Mouse (Mus musculus) naive thymus-derived CD4-positive, alpha-beta T cell, adult 2 months (primary cell): ENCODE measurements around the gene Wapl.

Source experiments
- DNase-seq: peaks from one replicate; pipeline ENCODE4 v3.0.0-alpha.2; 2011; ENCODE audit warnings: low read depth

Wapl gene

DNA sequence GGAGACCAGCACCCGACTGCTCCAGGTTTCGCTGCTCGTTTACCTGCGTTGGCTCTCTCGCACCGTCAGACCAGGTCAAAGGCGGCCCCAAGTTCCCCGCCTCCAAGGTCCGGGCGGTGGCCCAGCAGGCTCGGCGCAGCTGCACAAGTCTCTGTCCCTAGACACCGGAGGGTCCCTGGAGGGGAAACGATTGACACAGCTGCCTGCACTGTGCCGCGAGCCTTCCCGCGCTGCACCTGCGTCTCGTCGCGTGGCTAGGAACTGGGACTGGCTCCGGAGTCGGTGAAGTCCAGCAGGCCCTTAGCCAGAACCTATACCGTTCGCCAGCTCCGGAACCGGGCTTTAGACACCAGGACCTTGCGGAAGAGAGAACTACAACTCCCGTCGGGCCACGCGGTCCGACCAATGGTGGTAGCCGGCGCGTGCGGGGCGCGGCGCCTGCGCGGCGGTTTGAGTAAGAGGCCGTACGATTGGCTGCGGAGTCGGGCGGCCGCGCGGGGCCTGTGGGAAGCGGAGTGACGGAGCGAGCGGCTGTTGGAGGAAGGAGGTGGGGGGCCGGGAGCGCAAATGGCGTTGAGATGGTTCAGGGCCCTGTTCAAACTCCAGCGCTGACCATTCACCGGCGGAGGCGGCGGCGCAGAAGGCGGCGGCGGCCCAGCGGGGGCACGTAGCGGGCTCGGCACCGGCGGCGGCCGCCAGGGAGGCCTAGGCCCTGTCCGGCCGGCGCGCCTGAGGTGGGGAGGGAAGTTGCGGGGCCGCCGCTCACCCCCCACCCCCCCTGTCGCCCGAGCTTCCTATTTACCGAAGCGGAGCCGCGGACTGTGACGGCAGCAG, at the start of gene Wapl:
Wapl (plus strand) TSS at position 534 of the 834 bp plus-strand sequence.
- DNase-seq: peak; percentile 96

DNA sequence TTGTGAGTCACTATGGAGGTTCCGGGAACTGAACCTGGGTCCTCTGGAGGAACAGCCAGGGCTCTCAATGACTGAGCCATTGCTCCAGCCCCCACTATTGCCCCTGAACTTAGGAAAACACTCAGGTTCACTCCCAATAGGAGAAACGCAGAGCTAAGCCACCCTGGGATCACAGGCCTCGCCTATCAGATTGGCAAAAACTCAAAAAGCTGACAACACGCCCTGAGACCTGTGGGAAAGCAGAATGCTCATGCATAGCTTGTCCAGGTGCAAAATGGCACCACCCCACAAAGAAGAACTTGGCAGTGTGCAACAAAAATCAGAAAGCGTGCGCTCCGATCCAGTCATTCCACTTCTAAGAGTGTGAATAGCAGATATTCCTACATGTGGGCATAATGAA, 46.9 kb upstream of the Wapl start:
- DNase-seq: no peak

DNA sequence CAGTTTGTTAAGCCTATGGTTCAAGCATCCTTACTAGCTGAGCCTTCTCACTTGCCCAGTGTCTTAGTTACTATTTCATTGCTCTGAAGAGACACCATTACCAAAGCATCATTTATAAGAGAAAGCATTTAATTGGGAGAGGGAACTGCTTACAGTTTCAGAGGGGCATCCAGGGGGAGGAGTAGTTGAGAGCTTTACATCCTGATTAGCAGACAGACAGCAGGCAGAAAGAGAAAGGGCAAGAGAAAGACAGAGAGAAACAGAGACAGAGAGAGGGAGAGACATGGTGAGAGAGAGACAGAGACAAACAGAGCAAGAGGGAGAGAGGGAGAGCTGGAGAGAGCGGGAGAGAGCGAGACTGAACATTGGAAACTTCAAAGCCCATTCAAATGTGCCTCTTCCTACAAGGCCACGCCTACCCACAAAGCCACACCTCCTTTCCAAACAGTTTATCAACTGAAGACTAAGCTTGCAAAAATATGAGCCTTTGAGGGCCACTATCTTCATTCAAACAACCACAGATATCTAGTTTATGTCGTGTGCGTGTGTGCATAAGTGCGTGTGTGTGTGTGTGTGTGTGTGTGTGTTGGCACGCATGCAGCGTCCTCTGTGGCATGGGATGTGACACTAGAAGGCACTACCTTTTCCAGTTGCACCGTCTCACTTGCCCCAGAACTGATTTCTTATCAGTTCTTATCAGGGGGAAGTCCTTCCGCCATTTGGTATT, 40.8 kb upstream of the Wapl start:
- DNase-seq: peak; percentile 15

DNA sequence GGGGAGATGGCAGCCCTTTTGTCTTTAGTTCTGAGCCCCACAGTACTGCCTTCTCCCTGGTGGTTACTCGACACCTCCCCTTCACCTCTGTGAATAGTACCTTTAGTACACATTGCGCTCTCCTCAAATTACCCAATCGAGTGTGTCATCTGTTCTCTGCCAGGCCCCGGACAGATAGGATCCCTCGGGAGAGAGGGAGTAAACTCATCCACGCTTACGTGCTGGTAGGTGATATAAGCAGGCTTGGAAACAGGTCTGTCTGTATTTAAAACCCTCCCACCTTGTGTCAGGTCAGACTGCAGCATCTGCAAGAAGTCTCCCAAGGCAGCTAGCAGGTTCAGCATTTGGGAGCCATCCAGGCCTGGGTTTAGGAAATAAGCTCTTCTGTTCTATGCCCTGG, 38.5 kb upstream of the Wapl start:
- DNase-seq: no peak

DNA sequence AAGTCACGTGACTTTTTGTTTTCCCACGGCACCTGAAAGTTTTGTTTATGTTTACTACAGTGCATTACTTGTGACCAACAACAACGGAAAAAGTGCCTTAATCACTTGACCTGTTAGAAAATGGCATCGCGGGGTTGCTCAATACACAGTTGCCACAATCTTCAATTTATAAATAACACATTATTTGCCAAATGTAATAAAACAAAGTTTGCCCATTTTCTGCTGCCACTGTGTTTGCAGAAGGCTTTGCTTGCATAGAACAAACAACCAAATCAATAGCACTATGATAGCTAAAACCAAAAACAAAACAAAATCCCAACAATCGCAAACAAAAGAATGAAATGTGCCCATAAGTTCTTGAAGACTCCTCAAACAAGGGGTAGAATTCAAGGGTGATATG, 38.0 kb upstream of the Wapl start:
- no peak for DNase-seq

DNA sequence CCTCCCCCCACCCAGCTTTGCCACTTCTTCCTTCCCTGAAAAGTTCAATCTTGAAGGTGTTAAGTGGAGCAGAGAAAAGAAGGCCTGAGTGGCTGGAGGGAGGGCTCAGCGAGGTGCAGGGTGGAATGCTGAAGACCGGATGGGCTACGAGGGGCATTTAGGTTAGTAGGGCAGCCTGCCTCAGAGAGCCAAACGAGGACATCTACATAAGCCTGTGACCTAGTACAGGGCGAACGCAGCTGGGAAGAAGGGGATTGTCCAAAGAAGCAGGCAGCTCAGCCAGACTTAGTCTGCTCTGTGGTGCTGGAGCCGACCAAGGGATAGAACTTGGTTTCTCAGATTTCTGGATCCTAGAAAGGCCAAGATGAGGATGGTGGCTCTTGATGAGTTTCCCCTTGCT, 29.6 kb upstream of the Wapl start:
- DNase-seq: no peak

DNA sequence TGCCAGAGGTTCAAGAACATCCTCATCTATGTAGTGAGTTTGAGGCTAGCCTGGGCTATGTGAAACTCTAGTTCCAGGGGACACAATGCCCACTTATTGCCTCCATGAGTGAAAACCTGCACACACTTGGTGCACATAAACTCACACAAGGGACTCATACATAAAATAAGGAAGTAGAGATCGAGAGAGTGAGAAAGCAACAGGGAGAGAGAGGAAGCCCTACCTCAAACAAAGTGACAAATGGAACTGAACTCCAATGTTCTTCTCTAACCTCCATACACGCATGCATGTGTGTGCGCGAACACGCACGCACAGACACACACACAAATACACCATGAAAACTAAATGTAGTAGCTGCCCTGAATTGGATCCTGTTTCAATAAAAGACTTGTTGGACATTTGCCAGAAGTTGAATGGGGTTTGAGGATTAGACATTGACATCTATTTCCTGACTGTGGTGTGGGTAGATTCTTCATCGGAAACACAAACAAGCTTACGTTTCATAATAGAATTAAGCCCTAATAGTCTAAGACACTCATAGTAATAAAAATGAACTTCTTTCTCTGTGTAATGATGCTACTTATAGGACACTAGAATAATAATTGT, 25.8 kb upstream of the Wapl start:
- DNase-seq: no peak

DNA sequence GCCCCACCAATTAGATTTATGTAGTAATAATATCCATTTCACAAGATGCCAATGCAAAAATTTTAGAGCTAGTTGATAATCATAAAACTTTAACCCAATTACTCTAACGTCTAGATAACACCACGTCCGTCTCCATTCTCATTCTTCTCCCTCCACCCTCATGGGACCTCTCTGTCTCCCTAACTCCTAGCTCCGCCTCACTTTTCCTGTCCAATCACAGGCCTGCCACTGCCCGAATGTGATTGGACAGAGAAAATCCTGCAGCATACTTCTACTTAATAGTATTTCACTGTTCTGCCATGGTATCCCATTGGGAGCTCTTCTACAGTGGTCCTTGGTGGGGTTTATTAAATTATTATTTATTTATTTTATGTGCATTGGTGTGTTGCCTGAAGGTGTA, 16.6 kb upstream of the Wapl start:
- DNase-seq: no peak

DNA sequence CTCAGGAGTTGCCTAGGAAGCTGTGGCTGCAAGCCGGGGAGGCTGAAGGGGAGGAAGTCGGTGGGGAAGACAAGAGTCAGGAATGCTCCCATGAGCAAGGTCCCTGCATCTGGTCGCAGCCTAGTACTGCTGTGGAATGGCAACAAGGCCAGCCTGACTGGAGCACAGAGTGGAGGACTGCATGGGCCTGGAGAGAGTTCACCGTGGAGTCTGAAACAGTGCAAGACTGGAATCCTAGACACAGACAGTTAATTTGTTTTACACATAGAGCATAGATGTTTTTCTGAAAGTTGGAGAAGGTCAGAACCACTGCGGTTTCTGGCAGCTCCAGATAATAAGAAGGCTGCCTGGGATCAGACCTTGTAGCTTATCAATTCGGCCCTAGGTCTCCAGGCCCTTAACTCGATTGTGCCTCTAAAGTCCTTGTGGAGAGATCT, 13.4 kb upstream of the Wapl start:
- DNase-seq: no peak

DNA sequence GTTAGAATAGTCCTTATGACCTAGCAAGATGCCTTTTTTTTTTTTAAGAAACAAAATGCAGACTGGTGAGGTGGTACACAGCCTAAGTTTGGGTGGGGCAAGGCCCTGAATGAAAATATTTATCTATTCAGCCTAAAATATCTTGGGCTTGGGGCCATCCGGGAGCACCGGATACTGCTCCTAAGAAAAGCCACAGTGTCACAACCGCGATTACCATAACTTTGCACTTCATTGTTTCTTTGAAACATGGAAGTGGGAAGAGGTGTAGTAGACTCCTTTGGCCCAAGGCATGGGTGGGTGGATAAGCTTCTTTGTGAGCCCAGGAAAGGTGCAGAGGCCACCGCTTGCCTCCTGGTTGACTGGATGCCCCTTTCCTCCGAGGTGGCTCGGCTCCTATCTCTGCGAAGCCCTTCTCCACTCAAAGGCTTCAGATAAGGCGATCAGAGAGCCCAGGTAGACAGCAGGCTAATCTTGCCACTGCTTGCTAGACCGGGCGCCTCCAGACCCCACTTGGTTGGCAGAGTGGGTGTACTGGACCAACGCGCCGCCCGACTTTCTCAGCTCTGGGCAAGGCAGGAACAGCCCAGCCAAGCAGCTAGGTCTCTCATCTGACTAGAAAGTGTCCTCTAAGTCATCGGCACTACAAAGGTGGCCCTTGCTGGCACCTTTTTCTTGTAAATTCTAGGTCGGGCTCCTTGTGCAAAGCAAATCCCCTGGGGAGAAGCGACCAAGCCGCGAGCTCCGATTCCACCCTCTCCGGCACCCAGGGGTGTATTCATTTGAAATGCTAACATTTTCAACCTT, 12.7 kb upstream of the Wapl start:
- DNase-seq: no peak

DNA sequence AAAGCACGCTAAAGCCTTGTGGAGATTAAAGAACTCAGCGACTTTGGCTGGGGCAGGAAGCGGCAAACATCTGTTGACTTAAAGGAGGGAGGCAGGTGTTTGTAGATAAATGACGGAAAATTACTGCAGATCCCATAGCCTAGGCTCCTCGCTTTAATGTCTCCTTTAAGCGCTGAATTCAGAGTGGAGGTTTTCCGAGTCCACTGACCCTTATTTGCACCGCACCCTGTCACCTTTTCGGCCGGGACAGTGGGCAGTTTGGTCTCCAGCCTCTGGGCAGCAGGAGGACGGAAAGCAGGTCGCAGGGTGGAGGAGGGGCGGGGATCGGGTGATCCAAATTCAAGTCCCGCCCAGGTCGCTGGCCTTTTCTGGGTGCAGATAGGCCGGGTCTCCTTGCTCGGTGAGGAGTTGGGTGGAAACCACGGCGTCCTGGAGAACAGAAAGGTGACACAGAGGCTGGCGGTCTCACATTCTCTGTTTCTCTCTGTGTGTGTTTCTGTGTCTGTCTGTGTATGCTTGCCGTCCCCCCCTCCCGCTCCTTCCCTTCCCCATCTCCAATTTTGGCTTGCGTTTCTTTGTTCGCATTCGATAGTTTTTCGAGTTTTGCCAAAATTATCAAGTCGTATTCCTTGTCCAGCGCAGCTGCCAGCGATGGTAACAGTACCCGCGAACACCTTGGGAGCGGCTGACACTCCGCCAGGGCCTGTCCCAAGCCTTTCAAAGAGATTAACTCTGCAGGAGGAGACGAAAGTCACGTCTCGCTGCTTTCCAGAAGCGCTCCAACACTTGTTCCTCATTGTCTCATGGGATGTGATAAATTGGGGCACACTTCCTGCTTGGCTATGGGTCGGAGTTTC, 11.9 kb upstream of the Wapl start:
- DNase-seq: peak; percentile 77

DNA sequence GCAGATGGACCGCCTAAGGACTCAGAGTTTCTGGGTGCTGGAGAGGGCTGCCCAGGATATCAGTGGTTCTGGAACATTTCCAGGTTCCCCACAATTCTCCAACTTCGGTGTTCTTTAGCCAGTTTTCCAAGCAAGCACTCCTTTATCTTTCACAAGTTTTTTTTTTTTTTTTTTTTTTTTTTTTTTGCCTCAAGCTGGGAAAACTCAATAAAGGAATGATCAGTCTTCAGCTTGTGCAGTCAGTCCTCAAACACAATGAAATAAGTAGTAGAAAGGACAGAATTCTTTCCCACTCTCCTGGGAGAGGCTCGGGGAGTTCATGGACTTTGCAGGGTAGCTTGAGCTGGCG, 11.3 kb upstream of the Wapl start:
- DNase-seq: no peak

DNA sequence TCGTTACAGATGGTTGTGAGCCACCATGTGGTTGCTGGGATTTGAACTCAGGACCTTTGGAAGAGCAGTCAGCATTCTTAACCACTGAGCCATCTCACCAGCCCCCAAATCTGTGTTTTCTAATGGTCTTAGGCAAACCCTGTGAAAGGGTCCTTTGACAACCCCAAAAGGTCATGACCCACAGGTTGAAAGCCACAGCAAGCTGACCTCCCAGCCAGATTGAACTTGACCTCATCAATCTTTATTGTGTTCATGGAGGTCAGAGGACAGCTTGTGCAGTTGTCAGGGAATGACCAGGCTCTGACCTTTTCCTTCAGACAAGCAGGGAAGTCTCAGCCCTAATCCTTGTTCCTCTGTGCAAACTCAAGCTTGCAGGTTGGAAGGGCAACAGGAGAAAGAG, 10.3 kb upstream of the Wapl start:
- DNase-seq: no peak

DNA sequence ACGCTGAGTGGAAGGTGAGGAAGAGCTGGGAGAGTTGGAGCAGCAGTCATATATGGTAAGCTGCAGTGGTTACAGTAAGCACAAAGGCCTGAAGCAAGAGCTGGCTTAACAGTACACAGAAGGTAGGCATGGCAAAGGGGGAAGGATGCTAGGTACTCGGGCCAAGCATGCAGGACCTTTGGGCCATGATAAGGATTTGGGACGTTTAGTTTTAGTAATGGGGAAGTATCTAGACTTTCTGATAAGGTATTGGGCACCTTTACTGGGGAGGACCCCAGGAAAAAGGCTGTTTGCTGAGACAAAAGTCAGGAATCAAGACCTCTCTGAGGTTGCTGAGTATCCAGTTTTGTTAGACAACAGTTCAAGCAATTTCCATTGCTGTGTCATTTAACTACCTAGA, 4.6 kb upstream of the Wapl start:
- no peak for DNase-seq

DNA sequence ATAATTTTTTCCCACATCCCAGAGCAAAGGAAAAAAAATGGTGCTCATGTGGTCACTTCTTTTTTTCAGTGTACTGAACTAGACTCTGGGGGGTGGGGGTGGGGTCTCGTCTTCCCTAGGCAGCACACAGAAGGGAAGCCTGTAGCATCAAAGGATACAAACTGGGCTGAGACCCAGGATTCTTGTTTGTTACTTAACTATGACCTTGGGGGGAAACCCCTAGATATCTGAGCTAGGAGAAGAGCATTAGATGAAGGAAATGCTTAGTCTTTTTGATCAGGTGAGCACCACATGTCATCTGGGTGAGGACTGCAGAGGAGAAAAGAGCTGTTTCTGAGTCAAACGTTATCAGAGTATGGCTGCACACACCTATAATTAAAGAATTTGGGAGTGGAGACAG, 3.5 kb upstream of the Wapl start:
- peak; percentile 60 for DNase-seq

DNA sequence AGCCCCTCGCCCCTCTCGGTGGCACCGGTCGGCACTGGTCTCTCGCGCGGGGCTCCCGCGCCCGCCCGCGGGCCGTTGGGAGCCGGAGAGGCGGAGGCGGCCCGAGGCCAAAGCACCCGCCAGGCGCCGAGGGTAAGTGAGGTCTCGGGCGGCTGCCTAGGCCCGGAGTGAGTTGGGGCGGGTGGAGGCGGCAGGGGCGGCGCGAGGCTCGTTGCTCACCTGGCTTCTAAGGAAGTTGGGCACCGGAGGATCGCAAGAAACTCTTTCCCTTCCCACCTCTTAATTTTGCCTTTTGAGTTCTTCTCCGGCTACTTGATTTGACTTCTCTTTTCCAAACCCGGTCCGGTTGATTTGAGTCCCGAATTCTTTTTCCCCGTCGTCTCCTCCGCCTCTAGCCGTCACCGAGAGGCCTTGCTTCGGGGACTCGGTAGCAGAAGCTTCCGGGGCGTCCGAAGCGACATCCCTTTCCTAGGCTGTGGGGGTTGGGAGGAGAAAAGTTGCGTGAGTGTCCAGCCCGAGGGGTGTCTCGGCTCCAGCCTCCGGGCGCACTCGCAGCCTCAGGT, 582 bp downstream of the Wapl start:
- DNase-seq: no peak

DNA sequence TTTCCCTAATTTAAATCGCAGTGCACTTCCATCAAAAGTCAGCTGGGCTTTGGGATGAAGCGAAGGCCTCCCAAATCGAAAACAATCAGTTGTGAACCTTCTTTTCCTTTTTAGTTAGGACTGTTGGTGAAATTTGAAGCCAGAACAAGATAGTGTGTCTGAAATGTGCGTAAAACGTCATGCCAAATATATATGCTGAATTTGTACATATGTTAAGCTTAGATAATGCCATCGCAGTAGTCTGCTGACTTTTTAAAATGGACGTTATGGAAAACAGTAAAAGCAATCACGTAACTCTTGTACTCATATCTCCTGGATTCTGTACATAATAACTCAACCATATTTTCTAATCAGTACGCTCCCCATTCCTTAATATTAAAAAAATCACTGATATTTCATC, 1.2 kb downstream of the Wapl start:
- DNase-seq: no peak

DNA sequence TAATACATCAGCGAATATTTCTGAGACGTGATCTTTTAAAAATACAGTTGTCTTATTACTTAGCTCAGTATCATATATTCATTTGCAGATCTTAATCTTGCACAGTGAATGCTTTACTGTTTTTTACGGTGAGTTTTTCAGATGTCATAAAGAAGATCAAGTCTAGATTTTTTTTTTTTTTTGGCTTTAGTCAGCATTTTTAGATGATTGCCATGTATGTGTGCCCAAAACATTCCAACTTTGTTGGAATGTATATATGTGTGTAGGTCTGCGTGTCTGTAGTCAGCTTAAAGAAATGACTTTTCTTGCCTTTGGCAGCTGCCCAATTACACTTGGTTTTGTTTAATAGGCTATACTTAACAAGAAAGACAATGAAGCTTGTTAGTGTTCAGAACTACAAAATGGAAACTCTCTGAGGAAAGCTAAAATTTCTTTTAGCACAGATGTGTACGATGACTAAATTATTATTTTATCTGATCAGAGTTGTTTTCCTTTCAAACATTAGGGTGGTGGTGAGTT, 1.7 kb downstream of the Wapl start:
- no peak for DNase-seq

DNA sequence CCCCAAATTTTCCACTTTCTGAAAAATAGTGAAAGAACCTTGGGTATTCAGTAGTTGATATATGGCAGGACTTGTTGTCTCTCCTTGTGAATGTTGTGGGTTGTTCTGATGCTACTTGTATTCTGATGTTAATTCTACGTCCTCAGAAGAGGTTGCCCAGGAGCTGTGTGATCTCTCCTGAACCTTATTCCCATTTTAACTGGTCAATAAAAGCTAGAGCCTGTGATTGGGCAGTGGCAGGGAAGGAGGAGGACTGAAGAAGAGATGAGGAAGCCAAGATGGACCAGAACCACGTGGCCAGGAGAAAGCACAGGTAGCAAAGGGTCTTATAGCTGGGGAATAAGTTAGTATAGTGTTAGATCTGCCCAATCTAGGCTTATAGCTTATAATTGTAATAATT, 7.1 kb downstream of the Wapl start:
- no peak for DNase-seq

DNA sequence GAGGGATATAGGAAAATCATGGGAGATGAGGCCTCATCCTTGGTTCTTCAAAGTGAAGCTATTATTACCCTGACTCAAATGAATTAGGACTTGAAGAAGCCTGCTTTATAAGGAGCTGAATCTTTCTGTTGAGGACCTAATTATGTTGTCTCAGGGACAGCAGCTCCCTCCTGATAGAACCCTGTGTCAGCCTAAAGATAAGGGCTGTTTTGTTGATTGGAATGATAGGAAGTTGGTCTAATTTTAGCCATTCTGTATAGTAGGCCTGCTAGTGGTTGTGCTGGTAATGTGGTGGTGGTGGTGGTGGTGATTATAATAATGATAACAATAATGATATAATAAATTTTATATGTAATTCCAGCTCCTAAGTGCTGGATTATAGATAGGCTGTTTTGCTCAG, 11.3 kb downstream of the Wapl start:
- no peak for DNase-seq

DNA sequence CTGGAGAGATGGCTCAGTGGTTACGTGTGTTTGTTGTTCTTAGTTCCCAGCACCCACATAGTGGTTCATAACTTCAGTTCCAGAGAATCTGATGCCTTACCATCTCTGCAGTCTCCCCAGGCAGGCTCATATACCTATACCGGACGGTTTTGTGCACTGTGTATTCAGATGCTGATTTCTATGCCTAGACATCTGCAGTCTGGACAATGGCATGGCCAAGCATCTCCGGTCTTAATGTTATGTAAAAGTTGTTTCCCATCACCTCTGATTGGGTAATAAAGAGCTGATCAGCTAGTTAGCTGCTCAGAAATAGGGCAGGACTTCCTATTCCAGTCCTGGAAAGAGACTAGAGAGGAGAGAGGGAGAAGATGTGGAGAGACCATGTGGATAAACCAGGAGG, 20.2 kb downstream of the Wapl start:
- no peak for DNase-seq
